Mouse (Mus musculus): Measurements from ENCODE around the gene Fam45a. TPM values are rescaled to one million over a fixed set of nuclear protein-coding genes. Genes with fewer than 3 reads are reported as not detected.

Fam45a gene
- 16.2 TPM for polyA plus RNA-seq (2014; fragmentation: Illumina TruSeq; extraction: RNeasy Lipid Tissue Mini Kit (QIAGEN cat#74804); ENCODE audit: insufficient read depth, low read depth, low replicate concordance)

GRCm38 (mm10) chr19:60811098-60812035, at the start of gene Fam45a:
TSS of gene Fam45a (plus strand) at chr19:60811585.

GRCm38 (mm10) chr19:60790551-60791161, 20.7 kb upstream of the Fam45a start, which contains the start of gene Eif3a:
TSS of gene Eif3a (minus strand) at chr19:60790658.

GRCm38 (mm10) chr19:60860868-60861700, 49.7 kb downstream of the Fam45a start, which contains the start of gene Sfxn4:
TSS of gene Sfxn4 (minus strand) at chr19:60861479.

GRCm38 (mm10) chr19:60874064-60874694, 62.8 kb downstream of the Fam45a start, which contains the start of gene Prdx3:
TSS of gene Prdx3 (minus strand) at chr19:60874556.

Other genes starting within 250 kb of the Fam45a start
- gene Cacul1, start 230.6 kb upstream of the Fam45a start, polyA plus RNA-seq (2014; fragmentation: Illumina TruSeq; extraction: RNeasy Lipid Tissue Mini Kit (QIAGEN cat#74804); ENCODE audit: insufficient read depth, low read depth, low replicate concordance) = 10.5 TPM
- gene Nanos1, start 55.6 kb upstream of the Fam45a start, polyA plus RNA-seq (2014; fragmentation: Illumina TruSeq; extraction: RNeasy Lipid Tissue Mini Kit (QIAGEN cat#74804); ENCODE audit: insufficient read depth, low read depth, low replicate concordance) = 0.71 TPM
- gene Eif3a, start 20.9 kb upstream of the Fam45a start, polyA plus RNA-seq (2014; fragmentation: Illumina TruSeq; extraction: RNeasy Lipid Tissue Mini Kit (QIAGEN cat#74804); ENCODE audit: insufficient read depth, low read depth, low replicate concordance) = 50.9 TPM
- 4.9 TPM for gene Sfxn4, start 49.9 kb downstream of the Fam45a start, polyA plus RNA-seq (2014; fragmentation: Illumina TruSeq; extraction: RNeasy Lipid Tissue Mini Kit (QIAGEN cat#74804); ENCODE audit: insufficient read depth, low read depth, low replicate concordance)
- 62.5 TPM for gene Prdx3, start 63.0 kb downstream of the Fam45a start, polyA plus RNA-seq (2014; fragmentation: Illumina TruSeq; extraction: RNeasy Lipid Tissue Mini Kit (QIAGEN cat#74804); ENCODE audit: insufficient read depth, low read depth, low replicate concordance)
- gene Grk5, start 78.2 kb downstream of the Fam45a start, polyA plus RNA-seq (2014; fragmentation: Illumina TruSeq; extraction: RNeasy Lipid Tissue Mini Kit (QIAGEN cat#74804); ENCODE audit: insufficient read depth, low read depth, low replicate concordance) = 19.3 TPM

Data from lung, adult 10 weeks (tissue).